Mouse (Mus musculus) testis, adult 2 months (tissue): ENCODE results near the gene Rnf182.

Experiments
- CTCF ChIP-seq: fragments of 200-500 bp; IDR thresholded peaks from 2 replicates; pipeline ENCODE4 v1.5.1; 2012; ENCODE audit warnings: low read depth, mild to moderate bottlenecking, inconsistent platforms, low read length, moderate library complexity; ENCODE audit not compliant: control insufficient read depth, insufficient read depth, insufficient replicate concordance
- POLR2A ChIP-seq: fragments of 200-500 bp; IDR thresholded peaks from 2 replicates; pipeline ENCODE4 v1.6.1; 2012; ENCODE audit warnings: low read depth, mild to moderate bottlenecking, inconsistent platforms, low read length, moderate library complexity; ENCODE audit not compliant: control insufficient read depth

GRCm38 (mm10) chr13:43619550-43620175, 4.2 kb downstream of the Rnf182 start:
- TF ChIP-seq CTCF (no peak), POLR2A (no peak)
